Mouse (Mus musculus) liver, postnatal 0 days (tissue): ENCODE data around the gene B3gat1. TPM values are rescaled to one million over a fixed set of nuclear protein-coding genes. Genes with fewer than 3 reads are reported as not detected.

ENCODE experiments used
- ATAC-seq: fragments of 200-750 bp; cut with Nextera tagmentation; 2 replicates; pipeline ENCODE4 v1.8.0; 2017; ENCODE audit warnings: mild to moderate bottlenecking, moderate library complexity
- DNase-seq: peaks from one replicate; pipeline ENCODE4 v3.0.0-alpha.2; 2016
- H3K27ac ChIP-seq: fragments of 300-500 bp; sonication (generic); 2 replicates; pipeline ENCODE4 v1.5.1; 2014; ENCODE audit warnings: antibody characterized with exemption, moderate library complexity, mild to moderate bottlenecking, low read depth
- H3K27me3 ChIP-seq: fragments of 300-500 bp; sonication (generic); 2 replicates; pipeline ENCODE4 v1.6.1; 2014; ENCODE audit warnings: low read length, control low read depth, mixed read lengths; ENCODE audit not compliant: insufficient read depth
- H3K36me3 ChIP-seq: fragments of 300-500 bp; sonication (generic); replicated peaks from 2 replicates; pipeline ENCODE4 v1.6.1; 2014; ENCODE audit warnings: mild to moderate bottlenecking, control low read depth, low read length, moderate library complexity, mixed read lengths; ENCODE audit not compliant: insufficient read depth
- H3K4me1 ChIP-seq: fragments of 300-500 bp; sonication (generic); 2 replicates; pipeline ENCODE4 v1.6.1; 2014; ENCODE audit warnings: antibody characterized with exemption, mild to moderate bottlenecking, control low read depth; ENCODE audit not compliant: insufficient read depth
- H3K4me2 ChIP-seq: fragments of 300-500 bp; sonication (generic); 2 replicates; pipeline ENCODE4 v1.6.1; 2014; ENCODE audit warnings: low read depth, mild to moderate bottlenecking, low read length, moderate library complexity, mixed read lengths
- H3K4me3 ChIP-seq: fragments of 300-500 bp; sonication (generic); 2 replicates; pipeline ENCODE4 v1.5.1; 2014; ENCODE audit warnings: low read depth, low read length
- H3K9ac ChIP-seq: fragments of 300-500 bp; sonication (generic); replicated peaks from 2 replicates; pipeline ENCODE4 v1.6.1; 2014; ENCODE audit warnings: mild to moderate bottlenecking, moderate library complexity
- H3K9me3 ChIP-seq: fragments of 300-500 bp; sonication (generic); 2 replicates; pipeline ENCODE4 v1.6.1; 2016; ENCODE audit warnings: mild to moderate bottlenecking, control low read depth, low read length, mixed read lengths
- CTCF ChIP-seq: sonication (generic); IDR thresholded peaks from 2 replicates; pipeline ENCODE4 v1.5.1; 2016; ENCODE audit warnings: antibody characterized with exemption, low read depth
- EP300 ChIP-seq: IDR thresholded peaks from 2 replicates; pipeline ENCODE4 v1.6.1; 2016; ENCODE audit warnings: antibody characterized with exemption, low read depth, mild to moderate bottlenecking
- WGBS: fragments of 180-500 bp; shearing (Covaris S2); extraction: QIAGEN DNeasy Blood & Tissue Kit; methylation state at CpG from one replicate; pipeline ENCODE4 v1.1.7; 2014; ENCODE audit not compliant: insufficient replicate concordance; 5-methylcytosine and 5-hydroxymethylcytosine counted together
- polyA plus RNA-seq: library from polyadenylated mRNA; unstranded; fragments of >200 nt; fragmentation: Nextera tagmentation; extraction: Ambion mirVana; gene quantifications from 2 replicates; pipeline ENCODE4 v1.2.1, GENCODE M21; 2015

B3gat1 gene
- polyA plus RNA-seq, 1 experiment from 2014 or later: not detected

DNA sequence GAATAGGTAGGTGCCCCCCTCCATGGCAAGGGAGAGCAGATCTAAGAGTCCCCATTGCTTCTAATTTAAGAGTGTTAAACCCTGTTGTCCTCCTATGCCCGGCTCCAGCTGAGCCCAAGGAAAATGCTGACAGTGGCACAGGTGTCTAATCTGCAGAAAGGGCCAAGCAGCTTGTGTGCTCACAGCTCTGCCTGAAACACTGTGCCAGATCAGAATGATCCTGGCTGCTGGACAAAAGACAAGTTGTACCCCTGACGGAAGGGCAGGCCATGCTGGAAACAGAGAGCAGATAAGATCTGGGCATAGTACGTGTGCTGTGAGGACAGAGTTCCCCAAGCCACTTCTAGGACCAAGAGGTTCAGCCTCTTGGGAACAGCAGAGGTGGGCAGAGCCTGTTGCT, 59.3 kb downstream of the B3gat1 start:
- WGBS: 53% methylated on average over 3 of the region's 3 CpGs

GRCm38 (mm10) chr9:26798205-26798604, 64.7 kb downstream of the B3gat1 start:
- no peaks in the 10 kb centered on the region for H3K27me3 ChIP-seq
- DNase-seq (no peak), ATAC-seq (no peak)
- H3K27ac ChIP-seq: no peak overlapping the region
- H3K9me3 ChIP-seq: no peaks in the 10 kb centered on the region
- H3K4me3 ChIP-seq: no peak overlapping the region
- TF ChIP-seq CTCF: no peak
- no peak for TF ChIP-seq EP300
- no peaks in the 10 kb centered on the region for H3K4me1 ChIP-seq
- no peak overlapping the region for H3K9ac ChIP-seq
- no peak overlapping the region for H3K4me2 ChIP-seq
- 74% methylated on average over 3 of the region's 3 CpGs for WGBS
- H3K36me3 ChIP-seq: no peaks in the 10 kb centered on the region

More for the DNA sequence above, 59.3 kb downstream of the B3gat1 start:
- Histone ChIP-seq H3K9ac (no peak overlapping the region), H3K36me3 (no peaks in the 10 kb centered on the region), H3K4me1 (no peaks in the 10 kb centered on the region), H3K27me3 (no peaks in the 10 kb centered on the region), H3K4me2 (no peak overlapping the region), H3K9me3 (no peaks in the 10 kb centered on the region), H3K27ac (no peak overlapping the region), H3K4me3 (no peak overlapping the region)
- no peak for DNase-seq
- TF ChIP-seq CTCF (no peak), EP300 (no peak)
- no peak for ATAC-seq

DNA sequence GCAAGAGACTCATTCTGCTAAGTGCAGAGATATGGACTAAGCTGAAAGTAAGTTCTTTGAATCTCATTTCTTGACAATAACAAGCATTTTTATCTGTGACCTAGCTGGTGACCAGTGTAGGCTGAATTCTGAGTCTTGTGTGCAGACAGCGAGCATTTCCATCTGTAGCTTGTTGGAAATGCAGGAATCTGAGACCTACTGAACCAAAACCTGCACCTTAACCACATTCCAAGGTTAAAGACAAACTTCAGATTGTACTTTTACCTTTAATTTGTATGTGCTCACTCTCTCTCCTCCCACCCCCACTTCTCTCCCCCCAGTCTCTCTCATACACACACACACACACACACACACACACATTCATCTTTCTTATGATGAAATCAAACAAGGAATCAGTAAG, 65.2 kb downstream of the B3gat1 start:
- WGBS: 53% methylated on average over 1 of the region's 1 CpGs
- TF ChIP-seq EP300: no peak
- no peak for TF ChIP-seq CTCF
- H3K9me3 ChIP-seq: no peaks in the 10 kb centered on the region
- H3K27ac ChIP-seq: no peak overlapping the region
- DNase-seq: no peak
- H3K36me3 ChIP-seq: no peaks in the 10 kb centered on the region
- H3K9ac ChIP-seq: no peak overlapping the region
- no peak overlapping the region for H3K4me2 ChIP-seq
- no peaks in the 10 kb centered on the region for H3K4me1 ChIP-seq
- ATAC-seq: no peak
- no peak overlapping the region for H3K4me3 ChIP-seq
- no peaks in the 10 kb centered on the region for H3K27me3 ChIP-seq

DNA sequence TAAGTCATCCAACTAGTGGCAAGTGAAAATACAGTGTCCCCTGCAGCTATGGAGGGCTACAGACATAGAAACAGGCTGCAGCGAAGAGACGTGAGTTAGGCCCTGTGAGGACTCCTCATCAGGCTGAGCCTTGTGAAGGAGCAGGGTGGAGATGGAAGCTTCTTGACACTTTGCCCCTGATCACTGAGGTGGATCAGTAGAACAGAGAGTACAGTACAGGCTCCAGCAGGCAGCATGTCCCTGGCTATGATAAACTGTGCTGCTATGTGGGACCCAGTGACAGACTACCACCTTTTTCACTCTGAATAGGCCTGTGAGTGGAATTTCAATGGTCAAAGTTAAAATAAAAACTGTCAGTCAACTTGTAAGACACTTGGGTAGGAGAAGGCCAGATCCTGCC, 66.8 kb downstream of the B3gat1 start:
- H3K4me2 ChIP-seq: no peak overlapping the region
- WGBS: 76% methylated on average over 2 of the region's 2 CpGs
- no peaks in the 10 kb centered on the region for H3K4me1 ChIP-seq
- H3K27ac ChIP-seq: no peak overlapping the region
- no peaks in the 10 kb centered on the region for H3K36me3 ChIP-seq
- DNase-seq (no peak), ATAC-seq (no peak)
- H3K27me3 ChIP-seq: 0 out of 2 replicates have a peak, but pooled peaks cover 4% of the 10 kb centered on the region
- no peak overlapping the region for H3K9ac ChIP-seq
- TF ChIP-seq EP300 (no peak), CTCF (no peak)
- no peaks in the 10 kb centered on the region for H3K9me3 ChIP-seq
- no peak overlapping the region for H3K4me3 ChIP-seq

- DNase-seq: no peak
- H3K27ac ChIP-seq: no peak overlapping the region
These were observed 70.8 kb downstream of the B3gat1 start for GRCm38 (mm10) chr9:26804321-26804720.

DNA sequence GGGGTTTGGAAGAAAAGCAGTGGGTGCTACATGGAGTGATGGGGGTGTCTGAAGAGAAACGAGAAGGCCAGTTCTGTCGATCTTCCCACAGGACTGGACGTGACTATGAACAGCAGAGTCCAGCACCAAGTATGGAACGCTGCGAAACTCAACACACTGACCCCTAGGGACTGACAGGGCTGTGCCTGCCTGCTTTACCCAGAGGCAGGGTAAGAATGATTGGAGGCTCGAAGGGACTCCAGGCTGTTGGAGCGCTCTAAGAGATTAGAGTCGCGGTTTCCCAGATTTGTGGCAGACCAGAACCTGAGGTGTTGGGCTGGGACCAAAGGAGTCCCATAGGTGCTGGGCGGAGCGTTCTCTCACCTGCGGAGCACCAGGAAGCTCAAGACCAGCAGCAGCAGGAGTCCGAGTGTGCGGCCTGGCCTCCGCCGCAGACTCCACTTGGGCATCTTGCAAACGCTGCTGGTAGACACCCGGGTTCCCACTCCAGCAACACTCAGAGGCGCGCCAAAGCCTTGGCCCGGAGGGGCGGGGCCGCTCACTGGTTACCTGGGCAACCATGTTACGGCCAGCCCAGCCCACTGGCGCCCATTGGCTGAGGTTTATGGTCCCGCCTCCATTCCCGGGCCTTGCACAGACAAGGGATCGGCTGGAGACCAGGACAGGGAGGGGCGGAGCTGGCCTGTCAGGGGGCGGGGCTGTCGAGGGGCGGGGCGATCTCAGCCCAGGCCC, 72.6 kb downstream of the B3gat1 start, which contains the start of gene Glb1l2:
Gene Glb1l2, minus strand, starts transcription at position 534 of the 732 bp plus-strand sequence.
- peaks cover 3% of the 10 kb centered on the region; the same call in 1 of the 2 replicates for H3K4me1 ChIP-seq
- H3K9ac ChIP-seq: no peak within 1 kb of the TSS
- 3% methylated on average over 33 of the region's 33 CpGs for WGBS
- H3K36me3 ChIP-seq: no peaks in the 10 kb centered on the region
- H3K4me2 ChIP-seq: peak within 1 kb of the TSS; percentile 53
- no peaks in the 10 kb centered on the region for H3K9me3 ChIP-seq
- peak; percentile 84 for DNase-seq
- no peak for TF ChIP-seq EP300
- no peak for TF ChIP-seq CTCF
- H3K4me3 ChIP-seq: peak within 1 kb of the TSS; percentile 3; the same call in 1 of the 2 replicates
- peak; percentile 100 for ATAC-seq
- H3K27ac ChIP-seq: no peak within 1 kb of the TSS
- peaks cover 8% of the 10 kb centered on the region; the same call in 1 of the 2 replicates for H3K27me3 ChIP-seq

More at GRCm38 (mm10) chr9:26804321-26804720, 70.8 kb downstream of the B3gat1 start:
- H3K4me3 ChIP-seq: no peak overlapping the region
- no peak for ATAC-seq
- peaks cover 3% of the 10 kb centered on the region; the same call in 1 of the 2 replicates for H3K4me1 ChIP-seq
- H3K4me2 ChIP-seq: no peak overlapping the region
- no peaks in the 10 kb centered on the region for H3K36me3 ChIP-seq
- H3K9ac ChIP-seq: no peak overlapping the region
- H3K27me3 ChIP-seq: peaks cover 8% of the 10 kb centered on the region; the same call in 1 of the 2 replicates
- H3K9me3 ChIP-seq: no peaks in the 10 kb centered on the region
- TF ChIP-seq EP300 (no peak), CTCF (no peak)
